Mouse (Mus musculus): ENCODE measurements at regions not wholly inside any gene's neighbourhood (a gene's known extent, or its start where the extent isn't known, plus 50 kb on each side); places are given as distances from the start of the nearest gene placed in this dataset.

DNA sequence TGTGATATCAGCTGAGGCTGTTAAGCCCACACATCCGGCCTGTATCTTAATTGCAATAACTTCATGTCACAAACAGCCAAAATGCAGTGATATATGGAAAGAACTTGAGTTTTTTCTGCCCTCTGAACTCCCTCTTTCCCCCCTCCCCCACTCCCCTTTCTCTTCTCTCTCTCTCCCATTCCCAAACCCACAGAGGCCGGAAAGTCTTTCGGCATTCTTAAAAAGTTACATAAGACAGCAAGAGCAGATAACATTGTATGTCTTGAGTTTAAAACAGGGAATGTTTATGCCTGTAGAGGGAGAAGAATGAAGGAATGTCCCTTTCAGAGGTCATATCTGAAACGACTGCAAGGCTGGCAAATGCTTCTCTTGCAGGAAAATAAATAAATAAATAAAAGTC, 154.3 kb upstream of the Phactr1 start:
- Histone ChIP-seq H3K4me2 (no peak overlapping the region), H3K27ac (no peak overlapping the region), H3K4me3 (replicated peaks) (no peak overlapping the region), H3K4me1 (peaks cover 18% of the 10 kb centered on the region), H3K9ac (no peak overlapping the region), H3K36me3 (no peaks in the 10 kb centered on the region), H3K27me3 (no peaks in the 10 kb centered on the region), H3K9me3 (replicated peaks) (0 out of 2 replicates have a peak, but pooled peaks cover 2% of the 10 kb centered on the region)
- no peak for ATAC-seq (replicated peaks; ENCODE audit: low FRiP score)
- 42% methylated on average over 4 of the region's 4 CpGs for WGBS

DNA sequence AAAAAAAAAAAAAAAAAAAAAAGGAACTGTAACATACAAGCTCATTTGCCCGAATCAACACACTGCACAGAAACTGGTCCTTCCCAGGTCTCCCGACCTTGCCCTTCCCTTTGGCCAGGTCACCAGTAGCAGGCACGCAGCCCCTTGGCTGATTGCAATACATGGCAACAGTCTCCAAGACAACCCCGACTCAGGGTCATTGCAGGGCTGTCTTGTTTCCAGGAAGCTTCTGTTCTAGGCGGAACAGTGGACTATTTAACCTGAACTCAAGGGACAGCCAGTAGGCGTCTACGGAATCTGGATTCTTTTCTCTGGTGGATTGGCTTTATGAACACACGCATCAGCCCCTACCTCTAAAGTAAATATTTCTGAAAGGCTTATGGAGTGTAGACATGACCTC, 153.5 kb upstream of the Phactr1 start:
- Histone ChIP-seq H3K4me2 (no peak overlapping the region), H3K4me1 (peaks cover 18% of the 10 kb centered on the region), H3K27ac (no peak overlapping the region), H3K9ac (no peak overlapping the region), H3K27me3 (no peaks in the 10 kb centered on the region), H3K36me3 (no peaks in the 10 kb centered on the region), H3K9me3 (replicated peaks) (0 out of 2 replicates have a peak, but pooled peaks cover 2% of the 10 kb centered on the region), H3K4me3 (replicated peaks) (no peak overlapping the region)
- ATAC-seq (replicated peaks; ENCODE audit: low FRiP score), result no peak
- WGBS, result 16% methylated on average over 8 of the region's 8 CpGs

DNA sequence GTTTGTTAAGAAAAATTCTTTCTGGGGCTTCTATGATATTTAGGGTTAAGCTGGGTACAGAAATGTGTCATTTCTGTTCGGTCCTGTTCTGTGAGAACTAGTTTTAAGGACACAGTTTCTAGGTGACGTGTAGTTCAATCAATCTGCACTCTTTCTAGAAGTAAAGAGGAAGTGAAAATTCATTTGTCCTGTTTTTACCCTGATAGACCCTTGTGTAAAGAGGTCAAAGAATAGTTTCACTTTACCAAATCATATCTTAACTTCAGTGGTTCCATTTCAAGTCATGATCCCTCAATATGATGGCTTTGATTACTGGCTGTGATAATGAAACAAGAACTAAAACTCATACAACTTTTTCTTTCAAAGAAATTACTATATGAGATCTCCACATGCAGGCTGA, 152.3 kb upstream of the Phactr1 start:
- H3K27me3 ChIP-seq, result no peaks in the 10 kb centered on the region
- no peak overlapping the region for H3K4me3 ChIP-seq (replicated peaks)
- no peak overlapping the region for H3K9ac ChIP-seq
- no peak overlapping the region for H3K4me2 ChIP-seq
- no peaks in the 10 kb centered on the region for H3K9me3 ChIP-seq (replicated peaks)
- no peak overlapping the region for H3K27ac ChIP-seq
- no peak for ATAC-seq (replicated peaks; ENCODE audit: low FRiP score)
- peaks cover 18% of the 10 kb centered on the region for H3K4me1 ChIP-seq
- 89% methylated on average over 2 of the region's 2 CpGs for WGBS
- no peaks in the 10 kb centered on the region for H3K36me3 ChIP-seq

- no peak overlapping the region for H3K9ac ChIP-seq
- H3K4me3 ChIP-seq (replicated peaks), result no peak overlapping the region
- WGBS, result 76% methylated on average over 7 of the region's 7 CpGs
- H3K9me3 ChIP-seq (replicated peaks), result 0 out of 2 replicates have a peak, but pooled peaks cover 5% of the 10 kb centered on the region
- no peak overlapping the region for H3K27ac ChIP-seq
- H3K4me1 ChIP-seq, result no peaks in the 10 kb centered on the region
- no peaks in the 10 kb centered on the region for H3K27me3 ChIP-seq
- no peak for ATAC-seq (replicated peaks; ENCODE audit: low FRiP score)
- no peak overlapping the region for H3K4me2 ChIP-seq
- H3K36me3 ChIP-seq, result no peaks in the 10 kb centered on the region
Measured at GRCm38 (mm10) chr13:42536501-42537210, 143.8 kb upstream of the Phactr1 start.

DNA sequence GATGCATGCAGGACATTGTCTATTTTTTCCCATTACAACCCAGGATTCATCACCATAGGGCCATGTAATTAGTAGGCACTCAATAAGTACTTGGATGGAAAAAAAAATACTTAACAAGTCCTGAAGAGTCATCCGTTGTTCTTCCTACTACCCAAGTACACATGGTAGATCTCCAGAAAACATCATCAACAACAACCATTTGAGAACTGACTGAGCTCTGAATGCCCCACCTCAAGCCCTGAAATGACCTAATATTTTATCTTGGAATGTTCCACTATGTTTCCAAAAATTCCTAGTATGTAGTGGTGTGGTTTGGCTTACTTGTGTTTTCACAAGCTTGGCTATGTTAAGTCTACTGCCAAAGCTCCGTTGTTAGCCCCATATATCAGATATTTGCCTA, 142.4 kb upstream of the Phactr1 start:
- no peak overlapping the region for H3K4me3 ChIP-seq (replicated peaks)
- no peak overlapping the region for H3K4me2 ChIP-seq
- no peak overlapping the region for H3K27ac ChIP-seq
- no peak for ATAC-seq (replicated peaks; ENCODE audit: low FRiP score)
- no peaks in the 10 kb centered on the region for H3K36me3 ChIP-seq
- H3K4me1 ChIP-seq, result no peaks in the 10 kb centered on the region
- 0 out of 2 replicates have a peak, but pooled peaks cover 5% of the 10 kb centered on the region for H3K9me3 ChIP-seq (replicated peaks)
- no peak overlapping the region for H3K9ac ChIP-seq
- WGBS, result 82% methylated on average over 2 of the region's 2 CpGs
- no peaks in the 10 kb centered on the region for H3K27me3 ChIP-seq

DNA sequence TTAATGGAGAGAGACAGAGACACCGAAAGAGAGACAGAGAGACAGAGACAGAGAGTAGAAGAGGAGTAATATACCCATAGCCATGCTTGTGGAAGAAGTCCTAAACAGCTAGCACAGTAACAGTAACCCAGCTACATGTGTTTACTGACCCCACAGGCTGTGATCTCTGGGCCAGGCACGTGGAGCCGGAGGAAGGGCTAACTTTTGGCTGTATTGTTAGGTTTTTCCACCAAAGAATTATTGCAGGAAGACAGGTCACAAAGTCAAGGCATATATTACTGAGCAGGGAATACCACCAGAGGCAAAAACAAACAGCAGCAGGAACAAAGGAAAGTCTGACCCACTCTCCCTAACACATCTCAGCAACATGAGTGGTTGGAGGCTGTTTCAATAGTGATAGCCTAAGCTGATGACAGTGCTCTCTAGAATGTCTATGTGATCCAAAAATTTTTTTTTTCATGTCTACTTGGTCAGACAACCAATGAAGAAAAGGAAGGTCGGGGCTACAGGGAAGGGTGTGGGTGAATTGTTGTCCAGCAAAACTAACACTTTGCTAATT, 135.8 kb upstream of the Phactr1 start:
- Histone ChIP-seq H3K4me3 (replicated peaks) (no peak overlapping the region), H3K27ac (no peak overlapping the region), H3K9ac (no peak overlapping the region), H3K27me3 (no peaks in the 10 kb centered on the region), H3K4me2 (no peak overlapping the region), H3K4me1 (peaks cover 12% of the 10 kb centered on the region), H3K36me3 (no peaks in the 10 kb centered on the region), H3K9me3 (replicated peaks) (0 out of 2 replicates have a peak, but pooled peaks cover 5% of the 10 kb centered on the region)
- ATAC-seq (replicated peaks; ENCODE audit: low FRiP score), result 0 out of 2 replicates have a peak, but pooled peaks have one; percentile 46
- 22% methylated on average over 4 of the region's 4 CpGs for WGBS

DNA sequence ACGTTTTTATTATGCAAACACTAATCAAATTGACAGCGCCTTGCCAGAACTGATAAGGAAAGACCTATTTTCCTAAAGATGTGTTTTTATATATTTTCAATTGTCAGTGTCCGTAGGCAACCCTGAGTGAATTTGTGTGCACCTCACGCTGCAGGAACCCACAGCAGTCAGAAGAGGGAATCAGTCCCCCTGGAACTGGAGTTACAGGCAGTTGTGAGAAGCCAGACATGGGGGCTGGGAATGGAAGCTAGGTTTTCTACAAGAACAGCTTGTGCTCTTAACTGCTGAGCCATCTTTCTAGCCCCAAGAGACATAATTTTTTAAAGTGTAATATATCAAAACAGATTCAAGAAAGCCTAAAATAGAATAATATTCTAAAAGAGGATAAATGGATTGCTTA, 134.0 kb upstream of the Phactr1 start:
- H3K9me3 ChIP-seq (replicated peaks), result no peaks in the 10 kb centered on the region
- H3K27ac ChIP-seq, result no peak overlapping the region
- WGBS, result 66% methylated on average over 4 of the region's 4 CpGs
- no peak for ATAC-seq (replicated peaks; ENCODE audit: low FRiP score)
- H3K4me3 ChIP-seq (replicated peaks), result no peak overlapping the region
- no peaks in the 10 kb centered on the region for H3K36me3 ChIP-seq
- no peaks in the 10 kb centered on the region for H3K27me3 ChIP-seq
- no peak overlapping the region for H3K9ac ChIP-seq
- peaks cover 12% of the 10 kb centered on the region for H3K4me1 ChIP-seq
- no peak overlapping the region for H3K4me2 ChIP-seq

GRCm38 (mm10) chr13:42546851-42547250, 133.6 kb upstream of the Phactr1 start:
- Histone ChIP-seq H3K4me1 (peaks cover 12% of the 10 kb centered on the region), H3K4me2 (no peak overlapping the region), H3K36me3 (no peaks in the 10 kb centered on the region), H3K27me3 (no peaks in the 10 kb centered on the region), H3K4me3 (replicated peaks) (no peak overlapping the region), H3K9me3 (replicated peaks) (no peaks in the 10 kb centered on the region), H3K27ac (no peak overlapping the region), H3K9ac (no peak overlapping the region)
- 85% methylated on average over 10 of the region's 10 CpGs for WGBS
- ATAC-seq (replicated peaks; ENCODE audit: low FRiP score), result no peak

GRCm38 (mm10) chr13:42549021-42549559, 131.3 kb upstream of the Phactr1 start:
- H3K9ac ChIP-seq, result no peak overlapping the region
- no peak overlapping the region for H3K4me2 ChIP-seq
- no peaks in the 10 kb centered on the region for H3K27me3 ChIP-seq
- H3K9me3 ChIP-seq (replicated peaks), result no peaks in the 10 kb centered on the region
- peak overlapping the region; percentile 34; the same call in 1 of the 2 replicates for H3K27ac ChIP-seq
- no peaks in the 10 kb centered on the region for H3K36me3 ChIP-seq
- 58% methylated on average over 5 of the region's 5 CpGs for WGBS
- H3K4me1 ChIP-seq, result peaks cover 12% of the 10 kb centered on the region
- ATAC-seq (replicated peaks; ENCODE audit: low FRiP score), result no peak
- no peak overlapping the region for H3K4me3 ChIP-seq (replicated peaks)

DNA sequence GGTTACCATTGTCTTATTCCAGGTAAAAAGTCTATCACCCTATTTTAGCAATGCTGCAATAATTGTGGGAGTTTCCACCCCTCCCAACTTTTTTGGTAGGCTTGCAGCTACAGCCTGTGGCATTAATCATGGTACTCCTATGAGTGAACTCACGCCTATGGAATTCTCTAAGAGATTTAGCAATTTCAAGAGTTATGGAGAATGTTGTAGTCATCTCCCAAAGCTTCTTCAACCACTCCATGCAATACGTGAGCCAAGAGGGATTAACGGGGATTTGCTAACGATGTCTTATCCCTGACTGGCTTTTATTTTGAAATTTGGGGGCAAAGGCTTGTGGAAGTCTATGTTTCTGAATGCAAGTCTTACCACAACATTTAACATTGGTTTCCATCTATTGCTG, 125.5 kb upstream of the Phactr1 start:
- H3K4me3 ChIP-seq (replicated peaks), result no peak overlapping the region
- H3K27me3 ChIP-seq, result no peaks in the 10 kb centered on the region
- no peak for ATAC-seq (replicated peaks; ENCODE audit: low FRiP score)
- H3K4me2 ChIP-seq, result no peak overlapping the region
- 88% methylated on average over 4 of the region's 4 CpGs for WGBS
- H3K9me3 ChIP-seq (replicated peaks), result no peaks in the 10 kb centered on the region
- no peaks in the 10 kb centered on the region for H3K4me1 ChIP-seq
- no peak overlapping the region for H3K27ac ChIP-seq
- H3K9ac ChIP-seq, result no peak overlapping the region
- H3K36me3 ChIP-seq, result no peaks in the 10 kb centered on the region

DNA sequence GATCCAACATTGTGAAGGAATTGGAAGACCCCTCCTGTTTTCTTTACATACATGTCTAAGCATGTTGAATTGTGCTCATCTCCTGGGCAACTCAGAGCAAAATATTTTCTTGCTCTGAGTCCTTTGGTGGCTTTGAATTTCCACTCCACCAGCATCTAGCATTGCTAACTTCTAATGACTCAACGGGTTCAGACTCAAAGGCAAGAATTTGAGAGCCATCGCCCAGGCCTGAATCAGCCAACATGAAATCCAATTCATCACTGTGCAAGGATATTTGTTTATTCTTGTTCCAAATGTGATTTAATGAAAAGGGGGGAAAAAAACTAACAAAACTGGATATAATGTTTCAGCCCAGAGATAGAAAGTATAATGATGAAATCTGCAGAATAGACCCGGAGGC, 121.9 kb upstream of the Phactr1 start:
- H3K4me2 ChIP-seq, result no peak overlapping the region
- no peak overlapping the region for H3K4me3 ChIP-seq (replicated peaks)
- WGBS, result 88% methylated on average over 3 of the region's 3 CpGs
- no peak for ATAC-seq (replicated peaks; ENCODE audit: low FRiP score)
- H3K4me1 ChIP-seq, result no peaks in the 10 kb centered on the region
- H3K27ac ChIP-seq, result no peak overlapping the region
- no peaks in the 10 kb centered on the region for H3K27me3 ChIP-seq
- H3K36me3 ChIP-seq, result no peaks in the 10 kb centered on the region
- H3K9me3 ChIP-seq (replicated peaks), result no peaks in the 10 kb centered on the region
- no peak overlapping the region for H3K9ac ChIP-seq

DNA sequence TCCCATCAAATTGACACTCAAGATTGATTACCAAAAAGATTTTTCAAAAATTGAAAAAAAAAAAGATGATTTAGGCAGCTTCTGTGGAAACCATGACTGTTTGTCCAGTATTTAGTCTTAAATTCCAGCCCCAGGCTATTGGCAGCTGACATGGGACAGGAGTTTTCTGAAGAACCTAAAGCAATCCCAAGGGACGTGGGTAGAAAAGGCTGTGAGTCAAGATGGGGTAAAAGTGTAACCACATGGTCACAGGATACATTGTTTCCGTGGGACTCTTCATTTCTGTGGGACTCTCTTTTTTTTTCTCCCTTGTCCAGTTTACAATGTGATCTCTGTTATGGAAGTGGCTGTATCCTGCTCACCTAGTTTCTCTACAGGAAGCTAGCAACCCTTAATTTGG, 119.0 kb upstream of the Phactr1 start:
- H3K4me1 ChIP-seq, result no peaks in the 10 kb centered on the region
- no peak overlapping the region for H3K27ac ChIP-seq
- ATAC-seq (replicated peaks; ENCODE audit: low FRiP score), result no peak
- H3K4me2 ChIP-seq, result no peak overlapping the region
- H3K27me3 ChIP-seq, result no peaks in the 10 kb centered on the region
- no peaks in the 10 kb centered on the region for H3K36me3 ChIP-seq
- H3K9me3 ChIP-seq (replicated peaks), result no peaks in the 10 kb centered on the region
- 80% methylated on average over 2 of the region's 2 CpGs for WGBS
- no peak overlapping the region for H3K4me3 ChIP-seq (replicated peaks)
- H3K9ac ChIP-seq, result no peak overlapping the region

Measured in kidney, embryonic 15.5 days (tissue).